Mouse (Mus musculus) testis, adult 2 months (tissue): ENCODE results near the gene Isg20l2.

ENCODE experiments used
- CTCF ChIP-seq: fragments of 200-500 bp; IDR thresholded peaks from 2 replicates; pipeline ENCODE4 v1.5.1; 2012; ENCODE audit warnings: low read depth, mild to moderate bottlenecking, inconsistent platforms, low read length, moderate library complexity; ENCODE audit not compliant: control insufficient read depth, insufficient read depth, insufficient replicate concordance
- POLR2A ChIP-seq: fragments of 200-500 bp; IDR thresholded peaks from 2 replicates; pipeline ENCODE4 v1.6.1; 2012; ENCODE audit warnings: low read depth, mild to moderate bottlenecking, inconsistent platforms, low read length, moderate library complexity; ENCODE audit not compliant: control insufficient read depth

GRCm38 (mm10) chr3:87987633-87988032 is 57.5 kb downstream of the Isg20l2 start:
- TF ChIP-seq CTCF (no peak), POLR2A (peak; percentile 22; the same call in 1 of the 2 replicates)
